Mouse (Mus musculus) bone marrow, adult 2 months (tissue): Measurements from ENCODE around the gene Ptprm.

Source experiments
- CTCF ChIP-seq: fragments of 200-500 bp; IDR thresholded peaks from 2 replicates; pipeline ENCODE4 v1.5.1; 2011; ENCODE audit warnings: low read length, control low read depth; ENCODE audit not compliant: control insufficient read depth, insufficient read depth
- POLR2A ChIP-seq: fragments of 200-500 bp; IDR thresholded peaks from 2 replicates; pipeline ENCODE4 v1.6.1; 2011; ENCODE audit warnings: low read depth, mild to moderate bottlenecking, control low read depth, low read length, borderline replicate concordance; ENCODE audit not compliant: control insufficient read depth

DNA sequence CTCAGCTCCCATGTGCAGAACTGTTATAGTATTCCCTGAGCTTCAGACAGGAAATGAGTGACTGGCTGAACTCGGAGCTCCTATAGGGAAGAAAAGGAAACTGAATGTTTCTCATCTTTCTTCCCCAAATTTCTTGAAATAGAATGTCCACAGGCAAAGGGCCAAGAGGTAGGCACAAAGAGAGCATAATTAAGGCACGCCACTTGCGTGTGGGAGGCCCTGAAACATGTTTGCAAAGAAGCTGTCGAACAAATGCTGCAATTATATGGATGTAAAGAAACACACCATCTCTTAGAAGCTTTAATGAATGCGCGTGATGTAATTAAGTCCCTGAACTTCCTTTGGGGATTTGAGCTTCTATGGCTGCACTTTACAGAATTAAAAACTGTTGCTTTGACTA is 341.0 kb downstream of the Ptprm start:
- TF ChIP-seq CTCF (no peak), POLR2A (no peak)
